Mouse (Mus musculus) cerebellum, adult 11 months (tissue): Measurements from ENCODE around the gene Chchd1.

Experiments
- DNase-seq: peaks from one replicate; pipeline ENCODE4 v3.0.0; 2022

Gene Chchd1

GRCm38 (mm10) chr14:20702741-20703381, at the start of gene Chchd1:
Chchd1 (plus strand) TSS chr14:20703006.
- DNase-seq, result peak; percentile 86

DNA sequence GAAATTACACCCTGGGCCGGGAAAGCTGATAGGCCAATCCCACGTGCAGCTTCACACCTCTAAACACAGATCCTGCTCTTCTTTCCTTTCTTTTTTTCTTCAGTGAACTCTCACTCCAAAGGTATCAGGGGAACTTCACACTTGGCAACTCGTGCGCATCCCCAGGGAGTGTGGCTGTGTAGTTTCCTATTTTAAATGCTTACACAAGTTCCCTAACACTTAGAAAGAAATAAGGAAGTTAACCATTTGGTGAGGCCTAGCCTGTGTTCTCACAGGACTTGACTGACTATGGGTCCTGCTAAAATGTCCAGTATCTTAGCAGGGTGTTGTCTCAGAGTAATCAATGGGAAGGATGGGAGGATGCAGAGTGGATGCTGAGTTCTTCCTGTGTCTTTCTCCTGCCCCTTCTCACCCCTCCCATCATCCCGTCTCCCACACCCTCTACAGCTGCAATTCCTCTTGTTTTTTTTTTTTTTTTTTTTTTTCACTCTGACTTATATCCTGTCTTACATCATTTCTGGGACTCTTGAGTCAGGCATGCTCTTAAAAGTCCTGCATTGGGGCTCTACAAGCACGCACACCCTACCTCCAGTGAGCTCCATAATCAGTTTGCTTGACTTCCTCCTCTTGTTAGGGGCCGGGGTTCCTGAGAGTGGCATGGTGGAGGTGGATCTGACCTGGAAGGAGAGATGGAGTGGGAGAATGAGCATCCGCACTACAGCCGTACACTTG, 48.0 kb upstream of the Chchd1 start:
- no peak for DNase-seq

- DNase-seq, result no peak
Measured at GRCm38 (mm10) chr14:20655731-20656130, 47.1 kb upstream of the Chchd1 start.

DNA sequence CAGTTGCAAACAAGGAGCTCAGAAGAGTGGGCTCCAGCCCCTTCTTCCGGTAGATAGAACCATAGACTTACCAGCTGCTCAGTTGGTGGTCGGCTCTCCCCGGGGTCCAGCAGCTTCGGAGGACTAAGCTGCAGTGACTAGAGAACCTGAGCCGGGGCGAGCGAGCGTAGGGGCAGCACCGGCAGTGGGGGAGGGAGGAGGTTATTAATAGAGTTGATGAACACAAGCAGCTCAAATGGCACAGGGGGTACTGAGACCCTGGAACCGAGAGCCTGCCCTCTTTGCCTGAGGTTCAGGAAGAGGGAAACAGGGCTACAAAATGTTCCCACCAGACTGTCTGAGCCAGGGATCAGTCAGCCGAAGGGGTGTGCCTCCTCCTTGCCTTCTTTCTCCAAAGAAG, 46.4 kb upstream of the Chchd1 start, which contains the start of gene Myoz1:
Gene Myoz1, minus strand, starts transcription at position 180 of the 400 bp plus-strand sequence.
- no peak for DNase-seq

DNA sequence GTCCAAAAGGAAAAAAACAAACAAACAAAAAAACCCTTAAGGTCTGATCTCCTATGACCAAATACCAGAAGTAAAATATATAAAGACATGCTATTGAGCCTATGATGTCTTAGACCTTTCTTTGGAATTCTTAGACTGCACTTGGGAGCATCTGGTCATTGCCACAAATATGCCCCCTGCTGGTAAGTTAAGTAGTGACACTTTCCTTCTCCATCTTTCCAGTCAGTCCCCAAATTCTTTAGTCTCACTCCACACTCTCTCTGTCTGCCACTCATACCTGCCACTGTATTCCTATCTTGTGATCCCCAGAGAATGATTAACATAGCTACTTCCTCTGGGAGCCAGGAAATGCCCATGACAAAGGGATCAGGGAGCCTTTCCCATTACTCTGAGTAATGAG, 44.5 kb upstream of the Chchd1 start:
- no peak for DNase-seq

DNA sequence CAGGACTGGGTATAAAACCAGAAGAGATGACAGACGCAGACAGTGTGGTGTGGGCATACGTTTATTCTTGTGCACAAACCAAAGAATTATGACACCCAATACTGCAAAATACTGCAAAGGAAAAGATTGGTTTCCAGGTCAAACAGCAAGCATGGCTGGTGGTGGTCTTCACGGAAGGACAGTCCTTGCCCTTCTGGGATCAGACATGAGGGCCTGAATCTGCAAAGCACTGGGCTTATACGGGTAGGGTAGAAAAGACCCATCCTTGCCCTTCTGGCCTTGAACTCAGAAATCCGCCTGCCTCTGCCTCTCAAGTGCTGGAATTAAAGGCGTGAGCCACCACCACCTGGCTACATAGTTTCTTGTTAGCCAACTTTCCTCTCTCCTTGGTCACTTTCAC, 43.9 kb upstream of the Chchd1 start:
- DNase-seq, result no peak

DNA sequence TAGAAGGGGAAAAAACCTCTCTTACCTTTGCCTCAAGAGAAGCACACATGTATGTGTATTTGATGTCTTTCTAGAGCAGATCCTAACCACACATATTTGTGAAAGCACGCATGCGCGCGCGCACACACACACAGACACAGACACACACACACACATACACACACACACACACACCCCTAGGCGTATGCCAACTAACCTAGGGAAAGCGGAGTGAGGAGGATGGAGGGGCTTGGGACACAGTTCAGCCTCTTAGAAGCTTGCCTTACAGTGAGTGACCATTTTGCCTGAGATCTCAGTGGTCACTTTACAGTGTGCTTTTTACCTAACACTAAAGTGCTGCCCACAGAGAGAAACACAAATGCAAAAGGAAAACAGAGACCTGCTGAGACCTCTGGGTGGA, 43.1 kb upstream of the Chchd1 start:
- DNase-seq, result no peak

GRCm38 (mm10) chr14:20660827-20661660, 41.8 kb upstream of the Chchd1 start:
- peak; percentile 94 for DNase-seq

DNA sequence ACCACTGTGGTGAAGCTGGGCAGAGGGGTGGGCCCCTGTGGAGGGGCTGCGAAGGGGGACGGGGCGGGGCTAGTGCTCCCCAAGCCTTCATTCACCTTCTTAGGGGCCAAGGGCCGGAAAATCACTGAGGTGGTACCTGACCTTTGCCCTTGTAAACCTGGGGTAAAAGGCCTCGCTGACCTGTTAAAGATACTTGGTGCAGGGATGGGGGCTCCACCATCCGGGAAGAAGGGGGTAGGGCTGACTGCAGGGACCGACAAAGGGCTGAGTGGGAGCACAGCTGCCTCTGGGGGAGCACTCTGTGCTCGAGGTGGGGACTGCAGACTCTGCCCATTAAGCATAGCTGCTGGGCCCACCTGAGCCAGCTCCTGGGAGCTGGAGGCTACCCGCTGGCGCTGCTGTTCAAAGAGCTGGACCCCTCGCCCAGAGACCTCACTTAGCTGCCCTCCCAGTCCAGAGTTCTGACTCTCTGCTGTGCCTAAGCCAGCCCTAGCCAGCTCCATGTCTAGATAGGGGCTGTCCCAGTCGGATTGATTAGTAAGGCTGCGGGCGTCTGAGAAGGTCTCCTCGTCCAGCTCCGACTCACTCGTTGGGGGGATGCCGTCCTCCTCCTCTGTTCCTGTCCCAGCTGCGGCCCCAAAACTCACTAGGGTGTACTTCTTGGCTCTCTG, 41.0 kb upstream of the Chchd1 start:
- peak; percentile 28 for DNase-seq

DNA sequence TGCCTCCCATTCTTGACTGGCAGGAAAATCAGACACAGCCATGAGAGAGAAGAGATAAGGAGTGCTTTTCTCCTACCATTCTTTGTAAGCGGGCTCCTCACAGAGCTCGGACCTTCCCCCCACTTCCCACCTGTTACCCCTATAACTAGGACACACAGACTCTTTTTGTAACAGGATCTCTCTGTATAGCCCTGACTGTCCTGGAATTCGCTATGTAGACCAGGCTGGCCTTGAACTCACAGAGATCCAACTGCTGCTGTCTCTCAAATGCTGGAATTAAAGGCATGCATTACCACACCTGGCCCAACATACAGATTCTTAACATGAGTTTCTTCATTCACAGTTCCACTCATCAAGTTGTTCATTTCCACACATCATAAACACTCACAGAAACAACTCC, 40.1 kb upstream of the Chchd1 start:
- no peak for DNase-seq

GRCm38 (mm10) chr14:20663601-20664000, 39.2 kb upstream of the Chchd1 start:
- DNase-seq, result no peak

DNA sequence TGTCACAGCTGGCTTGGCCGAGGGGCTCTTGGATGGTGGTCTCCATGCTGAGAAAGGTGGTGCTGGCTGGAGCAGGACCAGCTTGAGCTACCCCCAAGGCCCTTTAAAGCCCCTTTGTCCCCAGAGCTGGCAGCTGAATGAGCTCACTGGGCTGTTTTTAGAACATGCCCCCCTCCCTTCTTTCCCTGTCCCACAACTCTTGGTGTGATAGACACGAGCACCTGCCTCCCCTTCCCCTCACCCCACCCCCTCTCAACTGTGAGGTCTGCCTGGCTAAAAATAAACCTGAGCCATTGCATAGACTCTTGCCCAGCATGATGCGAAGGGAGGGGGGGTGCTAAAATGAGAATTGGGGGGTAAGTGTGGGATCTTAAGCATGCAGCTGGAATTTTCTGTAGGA, 38.4 kb upstream of the Chchd1 start:
- no peak for DNase-seq

DNA sequence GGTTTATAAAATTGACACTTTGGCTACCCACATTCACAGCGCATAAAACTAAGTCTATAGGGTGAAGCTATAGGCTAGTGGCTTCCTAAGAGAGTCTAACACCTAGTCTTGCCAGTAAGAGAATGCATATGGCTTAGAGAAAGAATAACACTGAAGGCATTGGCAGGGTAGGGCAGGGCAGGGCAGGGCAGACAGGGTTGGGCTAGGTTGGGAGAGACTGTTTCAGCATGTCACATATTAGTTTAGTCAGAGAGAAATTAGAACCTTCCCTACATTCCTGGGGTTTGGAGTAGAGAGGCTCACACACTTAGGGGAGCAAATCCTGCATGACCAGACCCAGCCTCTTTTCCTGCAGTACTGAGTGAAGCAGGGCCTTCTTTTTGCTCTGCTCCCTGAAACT, 35.3 kb upstream of the Chchd1 start:
- no peak for DNase-seq

GRCm38 (mm10) chr14:20668154-20668810, 34.5 kb upstream of the Chchd1 start, which contains the start of gene Synpo2l:
Synpo2l (minus strand) TSS chr14:20668354.
- DNase-seq, result no peak

DNA sequence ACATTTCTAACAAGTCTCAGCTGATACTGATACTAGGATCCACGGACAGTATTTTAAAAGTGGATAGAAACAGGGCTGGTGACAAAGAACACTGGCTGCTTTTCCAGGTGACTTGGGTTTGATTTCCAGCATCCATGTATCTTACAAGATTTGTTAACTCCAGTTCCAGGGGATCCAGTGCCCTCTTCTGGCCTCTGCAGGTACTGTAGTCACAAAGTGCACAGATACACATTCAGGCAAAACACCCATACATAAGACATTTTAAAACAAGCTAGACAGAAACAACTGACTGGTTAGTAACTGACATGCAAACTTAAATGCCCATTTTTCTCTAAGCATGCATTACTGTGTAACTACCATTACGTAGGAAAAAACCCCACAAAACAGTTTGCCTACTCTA, 29.8 kb upstream of the Chchd1 start:
- DNase-seq, result no peak

DNA sequence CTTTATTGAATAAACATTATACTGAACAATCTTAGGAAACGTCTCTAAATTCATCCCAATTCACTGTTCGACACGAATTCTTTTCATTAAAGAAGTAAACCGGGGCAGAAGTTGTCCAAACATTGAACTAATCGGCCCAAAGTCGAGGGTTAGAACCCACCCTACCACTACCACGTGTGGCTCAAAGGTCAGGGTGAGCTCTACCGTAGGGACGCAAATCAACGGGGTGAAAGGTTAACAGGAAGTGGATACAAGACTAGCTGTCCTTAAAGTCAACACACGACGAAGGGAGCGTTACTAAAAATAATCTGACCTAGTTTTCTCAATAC, 29.1 kb upstream of the Chchd1 start:
- peak; percentile 56 for DNase-seq

DNA sequence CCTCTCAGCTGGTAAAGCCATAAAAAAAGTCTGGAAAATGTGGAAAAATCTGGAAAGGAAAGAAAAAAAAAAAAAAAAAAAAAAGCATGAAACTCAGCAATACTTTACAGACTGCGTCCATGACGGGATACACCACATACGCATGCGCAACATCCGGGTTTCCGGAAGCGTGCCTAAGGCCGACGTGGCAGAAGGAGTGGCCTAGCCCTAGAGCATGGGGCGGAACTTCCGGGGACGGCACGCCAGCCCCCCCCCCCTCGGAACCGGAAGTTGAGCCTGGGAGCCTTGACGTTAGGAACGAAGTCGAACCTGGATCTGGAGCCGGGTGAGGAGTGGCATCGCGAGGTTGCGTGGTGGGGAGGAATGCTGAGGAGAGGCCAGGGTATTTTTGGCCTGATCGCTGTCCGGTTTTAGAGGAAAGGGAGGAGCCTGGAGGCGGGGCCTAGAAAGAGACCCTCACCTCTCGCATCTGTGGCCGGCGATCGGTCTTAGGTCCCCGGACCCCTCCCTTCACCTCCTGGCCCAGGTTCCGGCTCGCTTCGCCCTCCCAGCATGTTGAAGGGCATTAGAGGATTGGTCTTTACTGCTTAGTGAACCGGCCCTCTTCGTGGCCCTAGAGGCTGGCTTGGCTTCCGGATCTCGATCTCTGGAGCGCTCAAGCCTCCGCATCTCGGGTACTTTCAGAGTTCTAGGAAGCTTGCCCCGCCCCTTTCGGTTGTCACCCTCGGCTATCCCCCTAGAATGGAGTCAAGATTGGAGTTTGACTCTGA, 28.6 kb upstream of the Chchd1 start, which contains the start of gene Sec24c:
Gene Sec24c, plus strand, starts transcription at position 245 of the 770 bp plus-strand sequence.
- peak; percentile 95 for DNase-seq

DNA sequence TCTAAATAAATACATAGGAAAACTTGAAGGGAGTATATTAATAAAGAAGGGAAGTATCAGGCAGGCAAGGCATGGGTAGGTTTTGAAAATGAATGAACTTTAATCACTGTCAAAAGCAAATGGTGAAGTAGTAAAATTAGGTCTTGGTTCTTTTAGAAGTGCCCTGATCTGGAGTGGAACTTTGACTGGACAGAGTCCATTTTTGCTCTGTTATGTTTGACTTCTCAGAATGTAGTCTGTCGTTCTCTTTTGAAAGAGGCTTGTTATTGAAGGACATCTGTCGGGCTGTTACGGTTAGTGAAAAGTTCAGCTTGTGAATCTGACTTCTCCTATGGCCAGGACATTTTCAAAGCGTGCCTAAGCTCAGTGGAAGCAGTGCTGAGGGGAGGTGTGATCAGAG, 24.9 kb upstream of the Chchd1 start:
- no peak for DNase-seq

- no peak for DNase-seq
Measured at GRCm38 (mm10) chr14:20681742-20682141, 21.1 kb upstream of the Chchd1 start.

- no peak for DNase-seq
Measured at GRCm38 (mm10) chr14:20682498-20682897, 20.3 kb upstream of the Chchd1 start.

GRCm38 (mm10) chr14:20686576-20686975, 16.2 kb upstream of the Chchd1 start:
- no peak for DNase-seq

- no peak for DNase-seq
Measured at GRCm38 (mm10) chr14:20689009-20689408, 13.8 kb upstream of the Chchd1 start.
